Mouse (Mus musculus): Measurements from ENCODE around the gene Pitpna.

DNA sequence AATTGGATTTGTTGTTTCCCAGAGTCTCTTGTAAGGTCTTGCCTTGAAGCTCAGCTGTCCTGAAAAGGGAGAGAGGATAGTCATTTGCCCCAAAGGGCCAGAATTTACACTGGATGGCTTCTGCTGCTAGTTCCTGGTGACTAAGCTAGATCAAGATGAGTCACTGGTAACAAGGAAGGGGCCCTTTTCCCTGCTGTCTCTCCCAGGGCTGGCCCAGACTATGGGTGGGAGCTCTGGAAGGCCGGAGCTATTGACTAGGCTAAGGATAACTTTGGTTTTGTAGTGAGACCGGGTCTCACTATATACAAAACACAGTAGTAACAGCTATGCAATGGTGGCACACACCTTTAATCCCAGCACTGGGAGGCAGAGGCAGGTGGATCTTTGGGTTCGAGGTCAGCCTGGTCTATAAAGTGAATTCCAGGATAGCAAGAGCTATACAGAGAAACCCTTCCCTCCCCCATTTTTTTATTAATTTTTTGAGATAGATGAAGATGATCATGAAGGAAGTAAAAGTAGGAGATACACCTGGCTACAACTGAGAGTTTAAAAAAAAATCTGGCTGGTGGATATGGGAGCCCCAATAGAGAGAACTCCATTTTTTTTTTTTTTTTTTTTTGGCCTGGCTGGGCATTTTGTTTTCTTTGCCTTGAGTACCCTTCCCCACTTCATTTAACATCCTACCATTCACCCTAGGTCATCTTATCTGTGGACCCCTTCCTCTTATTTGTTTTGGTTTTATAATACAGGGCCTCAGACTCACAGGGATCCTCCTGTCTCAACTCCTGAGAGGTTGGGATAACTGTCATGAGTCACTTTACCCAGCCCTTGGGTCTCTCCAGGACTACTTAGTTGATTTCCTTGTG, 90.2 kb downstream of the Pitpna start:
- TF ChIP-seq POLR2A (IDR thresholded peaks at IDR 0.05; ENCODE audit: borderline replicate concordance, control insufficient read depth, low read depth, low read length): no peak
- TF ChIP-seq CTCF (IDR thresholded peaks at IDR 0.05; ENCODE audit: control insufficient read depth, insufficient read depth, low read length): no peak

Measured in bone marrow, adult 2 months (tissue).